Mouse (Mus musculus) embryonic facial prominence, embryonic 13.5 days (tissue): Measurements from ENCODE around the gene Otx2. TPM values are rescaled to one million over a fixed set of nuclear protein-coding genes. Genes with fewer than 3 reads are reported as not detected.

Experiments
- ATAC-seq: fragments of 200-750 bp; cut with Nextera tagmentation; 2 replicates; pipeline ENCODE4 v1.8.0; 2017; ENCODE audit warnings: low read depth; ENCODE audit not compliant: insufficient number of reproducible peaks, insufficient read depth, low FRiP score, low TSS enrichment
- H3K27ac ChIP-seq: fragments of 300-500 bp; sonication (generic); 2 replicates; pipeline ENCODE4 v1.5.1; 2015; ENCODE audit warnings: moderate library complexity, mild to moderate bottlenecking, inconsistent platforms
- H3K27me3 ChIP-seq: fragments of 300-500 bp; sonication (generic); 2 replicates; pipeline ENCODE4 v1.6.1; 2015; ENCODE audit warnings: mild to moderate bottlenecking, inconsistent platforms
- H3K36me3 ChIP-seq: fragments of 300-500 bp; sonication (generic); 2 replicates; pipeline ENCODE4 v1.6.1; 2015; ENCODE audit warnings: mild to moderate bottlenecking, inconsistent platforms
- H3K4me1 ChIP-seq: fragments of 300-500 bp; sonication (generic); 2 replicates; pipeline ENCODE4 v1.6.1; 2015; ENCODE audit warnings: inconsistent platforms
- H3K4me2 ChIP-seq: fragments of 300-500 bp; sonication (generic); 2 replicates; pipeline ENCODE4 v1.6.1; 2015; ENCODE audit warnings: moderate library complexity, mild to moderate bottlenecking, inconsistent platforms
- H3K4me3 ChIP-seq: fragments of 300-500 bp; sonication (generic); 2 replicates; pipeline ENCODE4 v1.5.1; 2015; ENCODE audit warnings: mild to moderate bottlenecking, inconsistent platforms
- H3K9ac ChIP-seq: fragments of 300-500 bp; sonication (generic); 2 replicates; pipeline ENCODE4 v1.6.1; 2015; ENCODE audit warnings: mild to moderate bottlenecking, inconsistent platforms
- H3K9me3 ChIP-seq: fragments of 300-500 bp; sonication (generic); 2 replicates; pipeline ENCODE4 v1.6.1; 2016; ENCODE audit warnings: inconsistent platforms
- WGBS: fragments of 180-500 bp; shearing (Covaris S2); methylation state at CpG from one replicate; pipeline ENCODE4 v1.1.7; 2015; ENCODE audit warnings: mixed read lengths; 5-methylcytosine and 5-hydroxymethylcytosine counted together
- polyA plus RNA-seq: library from polyadenylated mRNA; unstranded; fragments of >200 nt; fragmentation: Nextera tagmentation; extraction: Ambion mirVana; gene quantifications from 2 replicates; pipeline ENCODE4 v1.2.1, GENCODE M21; 2015

Otx2 gene
- polyA plus RNA-seq, 1 experiment from 2014 or later = 8.6 TPM

GRCm38 (mm10) chr14:48667396-48667795 is 6.2 kb downstream of the Otx2 start:
- Histone ChIP-seq H3K27ac (no peak overlapping the region), H3K36me3 (no peaks in the 10 kb centered on the region), H3K4me1 (peaks cover 7% of the 10 kb centered on the region; the same call in 1 of the 2 replicates), H3K9ac (no peak overlapping the region), H3K27me3 (peaks cover 94% of the 10 kb centered on the region), H3K4me2 (no peak overlapping the region), H3K9me3 (no peaks in the 10 kb centered on the region), H3K4me3 (peak overlapping the region; percentile 31; the same call in 1 of the 2 replicates)
- 1% methylated on average over 12 of the region's 12 CpGs for WGBS
- no peak for ATAC-seq

GRCm38 (mm10) chr14:48666771-48667170 is 6.8 kb downstream of the Otx2 start:
- no peak for ATAC-seq
- H3K27ac ChIP-seq = no peak overlapping the region; the same call in 1 of the 2 replicates
- peak overlapping the region; percentile 37 for H3K4me2 ChIP-seq
- H3K9me3 ChIP-seq = no peaks in the 10 kb centered on the region
- peaks cover 94% of the 10 kb centered on the region for H3K27me3 ChIP-seq
- peak overlapping the region; percentile 31 for H3K4me3 ChIP-seq
- H3K9ac ChIP-seq = peak overlapping the region; percentile 51
- peaks cover 10% of the 10 kb centered on the region; the same call in 1 of the 2 replicates for H3K4me1 ChIP-seq
- WGBS = under 1% methylated on average over 19 of the region's 19 CpGs
- no peaks in the 10 kb centered on the region for H3K36me3 ChIP-seq

GRCm38 (mm10) chr14:48665816-48666661 is 7.6 kb downstream of the Otx2 start:
- H3K27me3 ChIP-seq = peaks cover 94% of the 10 kb centered on the region
- H3K36me3 ChIP-seq = no peaks in the 10 kb centered on the region
- H3K4me2 ChIP-seq = peak overlapping the region; percentile 37
- peak overlapping the region; percentile 51 for H3K9ac ChIP-seq
- WGBS = 1% methylated on average over 52 of the region's 52 CpGs
- peaks cover 10% of the 10 kb centered on the region; the same call in 1 of the 2 replicates for H3K4me1 ChIP-seq
- ATAC-seq = no peak
- H3K27ac ChIP-seq = no peak overlapping the region; the same call in none of the 2 replicates
- H3K4me3 ChIP-seq = peak overlapping the region; percentile 31
- H3K9me3 ChIP-seq = no peaks in the 10 kb centered on the region

GRCm38 (mm10) chr14:48664841-48665815 is 8.5 kb downstream of the Otx2 start:
- H3K27me3 ChIP-seq = peaks cover 94% of the 10 kb centered on the region
- WGBS = 1% methylated on average over 50 of the region's 50 CpGs
- ATAC-seq = no peak
- H3K27ac ChIP-seq = no peak overlapping the region
- peak overlapping the region; percentile 52 for H3K9ac ChIP-seq
- H3K4me2 ChIP-seq = peak overlapping the region; percentile 37
- peaks cover 10% of the 10 kb centered on the region; the same call in 1 of the 2 replicates for H3K4me1 ChIP-seq
- peak overlapping the region; percentile 31 for H3K4me3 ChIP-seq
- no peaks in the 10 kb centered on the region for H3K36me3 ChIP-seq
- no peaks in the 10 kb centered on the region for H3K9me3 ChIP-seq

- H3K9me3 ChIP-seq = no peaks in the 10 kb centered on the region
- no peaks in the 10 kb centered on the region for H3K36me3 ChIP-seq
- peaks cover 10% of the 10 kb centered on the region; the same call in 1 of the 2 replicates for H3K4me1 ChIP-seq
- H3K27ac ChIP-seq = no peak overlapping the region
- H3K4me2 ChIP-seq = peak overlapping the region; percentile 37
- peaks cover 94% of the 10 kb centered on the region for H3K27me3 ChIP-seq
- H3K9ac ChIP-seq = no peak overlapping the region
- no peak for ATAC-seq
- 2% methylated on average over 14 of the region's 14 CpGs for WGBS
- peak overlapping the region; percentile 31 for H3K4me3 ChIP-seq
Measured at GRCm38 (mm10) chr14:48664001-48664810, 9.4 kb downstream of the Otx2 start.

- H3K4me1 ChIP-seq = peaks cover 10% of the 10 kb centered on the region; the same call in 1 of the 2 replicates
- no peak overlapping the region for H3K9ac ChIP-seq
- H3K27ac ChIP-seq = no peak overlapping the region
- no peaks in the 10 kb centered on the region for H3K36me3 ChIP-seq
- H3K4me2 ChIP-seq = no peak overlapping the region; the same call in 1 of the 2 replicates
- no peak for ATAC-seq
- no peak overlapping the region for H3K4me3 ChIP-seq
- no peaks in the 10 kb centered on the region for H3K9me3 ChIP-seq
- H3K27me3 ChIP-seq = peaks cover 94% of the 10 kb centered on the region
- 6% methylated on average over 4 of the region's 4 CpGs for WGBS
Measured at GRCm38 (mm10) chr14:48663531-48663930, 10.1 kb downstream of the Otx2 start.

- Histone ChIP-seq H3K4me2 (peak overlapping the region; percentile 44), H3K4me1 (peaks cover 10% of the 10 kb centered on the region; the same call in 1 of the 2 replicates), H3K36me3 (no peaks in the 10 kb centered on the region), H3K27me3 (peaks cover 94% of the 10 kb centered on the region), H3K9me3 (no peaks in the 10 kb centered on the region), H3K9ac (peak overlapping the region; percentile 44; the same call in 1 of the 2 replicates), H3K4me3 (peak overlapping the region; percentile 24), H3K27ac (no peak overlapping the region)
- 2% methylated on average over 16 of the region's 16 CpGs for WGBS
- no peak for ATAC-seq
Measured at GRCm38 (mm10) chr14:48662568-48663236, 10.9 kb downstream of the Otx2 start.

GRCm38 (mm10) chr14:48661646-48662567 is 11.7 kb downstream of the Otx2 start:
- H3K9ac ChIP-seq = peak overlapping the region; percentile 44; the same call in 1 of the 2 replicates
- ATAC-seq = no peak
- H3K4me3 ChIP-seq = peak overlapping the region; percentile 24
- H3K27me3 ChIP-seq = peaks cover 94% of the 10 kb centered on the region
- H3K27ac ChIP-seq = no peak overlapping the region
- no peaks in the 10 kb centered on the region for H3K36me3 ChIP-seq
- peak overlapping the region; percentile 44 for H3K4me2 ChIP-seq
- H3K9me3 ChIP-seq = no peaks in the 10 kb centered on the region
- H3K4me1 ChIP-seq = peaks cover 10% of the 10 kb centered on the region; the same call in 1 of the 2 replicates
- 8% methylated on average over 38 of the region's 38 CpGs for WGBS

- 30% methylated on average over 8 of the region's 8 CpGs for WGBS
- ATAC-seq = no peak
- H3K9ac ChIP-seq = no peak overlapping the region
Measured at GRCm38 (mm10) chr14:48661151-48661550, 12.5 kb downstream of the Otx2 start.

More at GRCm38 (mm10) chr14:48661151-48661550, 12.5 kb downstream of the Otx2 start:
- H3K27me3 ChIP-seq = peaks cover 94% of the 10 kb centered on the region
- peaks cover 6% of the 10 kb centered on the region; the same call in 1 of the 2 replicates for H3K4me1 ChIP-seq
- peak overlapping the region; percentile 8; the same call in 1 of the 2 replicates for H3K4me3 ChIP-seq
- H3K4me2 ChIP-seq = peak overlapping the region; percentile 7; the same call in 1 of the 2 replicates
- no peak overlapping the region for H3K27ac ChIP-seq
- no peaks in the 10 kb centered on the region for H3K9me3 ChIP-seq
- no peaks in the 10 kb centered on the region for H3K36me3 ChIP-seq
